Mouse (Mus musculus): ENCODE measurements around the gene Shroom3. TPM values are rescaled to one million over a fixed set of nuclear protein-coding genes. Genes with fewer than 3 reads are reported as not detected.

Gene Shroom3
- polyA plus RNA-seq, 1 experiment from 2014 or later = 3.5 TPM

GRCm38 (mm10) chr5:93002615-93003014 is 319.4 kb downstream of the Shroom3 start:
- 88% methylated on average over 2 of the region's 2 CpGs for WGBS
- peaks cover 8% of the 10 kb centered on the region for H3K4me1 ChIP-seq (replicated peaks; ENCODE audit: control insufficient read depth, insufficient read depth, low read length)
- no peaks in the 10 kb centered on the region for H3K27me3 ChIP-seq (replicated peaks; ENCODE audit: control insufficient read depth, insufficient read depth, low read length)
- no peaks in the 10 kb centered on the region for H3K36me3 ChIP-seq (ENCODE audit: control insufficient read depth, insufficient read depth, low read length)
- no peaks in the 10 kb centered on the region for H3K9me3 ChIP-seq (ENCODE audit: control insufficient read depth, low read length)
- H3K27ac ChIP-seq (ENCODE audit: low read depth, low read length) = no peak overlapping the region
- no peak overlapping the region for H3K9ac ChIP-seq (ENCODE audit: low read depth, low read length)
- no peak overlapping the region for H3K4me2 ChIP-seq
- ATAC-seq (replicated peaks; ENCODE audit: low FRiP score) = no peak
- DNase-seq (ENCODE audit: low spot score) = no peak
- H3K4me3 ChIP-seq (ENCODE audit: low read depth, low read length) = no peak overlapping the region

DNA sequence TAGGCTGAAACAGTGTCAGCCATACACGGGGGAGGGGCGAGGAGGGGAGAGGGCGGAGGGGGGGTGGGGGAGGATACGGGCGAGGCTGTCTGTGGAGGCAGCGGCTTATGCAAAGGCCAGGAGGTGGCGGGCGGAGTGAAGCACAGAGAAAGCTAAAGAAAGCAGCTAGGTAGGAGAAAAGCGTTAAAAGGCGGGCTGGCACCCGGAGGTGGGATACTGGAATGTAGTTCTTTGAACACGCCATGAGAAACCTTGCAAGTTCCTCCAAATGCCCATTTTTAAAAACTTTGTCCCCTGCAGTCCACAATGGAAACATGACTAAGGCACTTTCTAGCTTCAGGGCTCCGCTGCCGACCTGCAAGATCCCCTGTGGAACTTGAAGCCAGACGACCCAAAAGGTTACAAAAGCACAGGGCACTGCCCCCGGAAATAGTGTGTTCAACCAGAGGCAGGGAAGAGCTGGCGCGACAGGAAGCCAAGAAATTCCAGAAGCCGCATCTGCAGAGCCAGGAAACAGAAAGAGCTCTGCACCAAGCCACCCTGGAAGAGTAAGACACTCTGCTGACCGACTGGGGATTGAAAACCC is 322.1 kb downstream of the Shroom3 start:
- peak overlapping the region; percentile 35 for H3K27ac ChIP-seq (ENCODE audit: low read depth, low read length)
- 0 out of 2 replicates have a peak overlapping the region, but pooled peaks have one; percentile 37 for H3K9ac ChIP-seq (ENCODE audit: low read depth, low read length)

GRCm38 (mm10) chr5:93005815-93006341 is 322.6 kb downstream of the Shroom3 start:
- Histone ChIP-seq H3K9me3 (ENCODE audit: control insufficient read depth, low read length) (no peaks in the 10 kb centered on the region), H3K4me3 (ENCODE audit: low read depth, low read length) (peak overlapping the region; percentile 16), H3K9ac (ENCODE audit: low read depth, low read length) (no peak overlapping the region), H3K27ac (ENCODE audit: low read depth, low read length) (peak overlapping the region; percentile 35), H3K27me3 (replicated peaks; ENCODE audit: control insufficient read depth, insufficient read depth, low read length) (no peaks in the 10 kb centered on the region), H3K4me2 (peak overlapping the region; percentile 55), H3K4me1 (replicated peaks; ENCODE audit: control insufficient read depth, insufficient read depth, low read length) (0 out of 2 replicates have a peak, but pooled peaks cover 4% of the 10 kb centered on the region), H3K36me3 (ENCODE audit: control insufficient read depth, insufficient read depth, low read length) (no peaks in the 10 kb centered on the region)
- peak; percentile 45; the same call in 1 of the 2 replicates for ATAC-seq (replicated peaks; ENCODE audit: low FRiP score)
- no peak for DNase-seq (ENCODE audit: low spot score)
- WGBS = 21% methylated on average over 14 of the region's 14 CpGs

More for the DNA sequence above, 322.1 kb downstream of the Shroom3 start:
- ATAC-seq (replicated peaks; ENCODE audit: low FRiP score) = 0 out of 2 replicates have a peak, but pooled peaks have one; percentile 4
- peak overlapping the region; percentile 16 for H3K4me3 ChIP-seq (ENCODE audit: low read depth, low read length)
- no peak for DNase-seq (ENCODE audit: low spot score)
- no peaks in the 10 kb centered on the region for H3K27me3 ChIP-seq (replicated peaks; ENCODE audit: control insufficient read depth, insufficient read depth, low read length)
- H3K9me3 ChIP-seq (ENCODE audit: control insufficient read depth, low read length) = no peaks in the 10 kb centered on the region
- H3K36me3 ChIP-seq (ENCODE audit: control insufficient read depth, insufficient read depth, low read length) = no peaks in the 10 kb centered on the region
- H3K4me2 ChIP-seq = peak overlapping the region; percentile 55
- WGBS = 8% methylated on average over 20 of the region's 20 CpGs
- H3K4me1 ChIP-seq (replicated peaks; ENCODE audit: control insufficient read depth, insufficient read depth, low read length) = peaks cover 8% of the 10 kb centered on the region; the same call in 1 of the 2 replicates

GRCm38 (mm10) chr5:93008256-93008655 is 325.0 kb downstream of the Shroom3 start:
- no peak for ATAC-seq (replicated peaks; ENCODE audit: low FRiP score)
- no peak overlapping the region for H3K4me3 ChIP-seq (ENCODE audit: low read depth, low read length)

More at GRCm38 (mm10) chr5:93008256-93008655, 325.0 kb downstream of the Shroom3 start:
- no peaks in the 10 kb centered on the region for H3K36me3 ChIP-seq (ENCODE audit: control insufficient read depth, insufficient read depth, low read length)
- H3K9me3 ChIP-seq (ENCODE audit: control insufficient read depth, low read length) = no peaks in the 10 kb centered on the region
- H3K4me2 ChIP-seq = no peak overlapping the region
- no peak for DNase-seq (ENCODE audit: low spot score)
- no peak overlapping the region for H3K9ac ChIP-seq (ENCODE audit: low read depth, low read length)
- no peaks in the 10 kb centered on the region for H3K4me1 ChIP-seq (replicated peaks; ENCODE audit: control insufficient read depth, insufficient read depth, low read length)
- 88% methylated on average over 9 of the region's 9 CpGs for WGBS
- no peaks in the 10 kb centered on the region for H3K27me3 ChIP-seq (replicated peaks; ENCODE audit: control insufficient read depth, insufficient read depth, low read length)
- no peak overlapping the region for H3K27ac ChIP-seq (ENCODE audit: low read depth, low read length)

MicroRNAs within 50 kb of the gene (microRNA counts, 519-probe panel; counts per million panel counts)
- microRNA mmu-miR-1961 = not detected

Small RNA genes within 50 kb of the gene (microRNA-seq; reads per million reads assigned to microRNA genes)
- not detected for gene Mir1961 (ENCODE audit: borderline number of aligned reads)

Other genes with a start within 250 kb of the Shroom3 start
- 72.5 and 82.5 TPM in 2 replicates for gene Nup54, start 248.2 kb upstream of the Shroom3 start, polyA plus RNA-seq (2014; fragmentation: Nextera tagmentation; extraction: Ambion mirVana)
- gene Scarb2, start 176.6 kb upstream of the Shroom3 start, polyA plus RNA-seq (2014; fragmentation: Nextera tagmentation; extraction: Ambion mirVana) = 5.7 and 7.0 TPM in 2 replicates
- gene Fam47e, start 128.4 kb upstream of the Shroom3 start, polyA plus RNA-seq (2014; fragmentation: Nextera tagmentation; extraction: Ambion mirVana) = 0.38 and 0.52 TPM in 2 replicates
- 6.8 and 8.4 TPM in 2 replicates for gene Stbd1, start 80.4 kb upstream of the Shroom3 start, polyA plus RNA-seq (2014; fragmentation: Nextera tagmentation; extraction: Ambion mirVana)
- gene Ccdc158, start 8.2 kb upstream of the Shroom3 start, polyA plus RNA-seq (2014; fragmentation: Nextera tagmentation; extraction: Ambion mirVana) = 0.47 and 0.62 TPM in 2 replicates